Mouse (Mus musculus) myocyte (in vitro differentiated cells): ENCODE results near the gene Hspb1. TPM values are rescaled to one million over a fixed set of nuclear protein-coding genes. Genes with fewer than 3 reads are reported as not detected.

Source experiments
- H3K27me3 ChIP-seq: one replicate; pipeline ENCODE4 v1.6.1; 2011; ENCODE audit not compliant: control insufficient read depth, insufficient read depth, insufficient read length
- H3K36me3 ChIP-seq: one replicate; pipeline ENCODE4 v1.6.1; 2011; ENCODE audit not compliant: control insufficient read depth, insufficient read depth
- H3K4me2 ChIP-seq: one replicate; pipeline ENCODE4 v1.6.1; 2011; ENCODE audit warnings: low read depth, control low read depth
- H3K4me3 ChIP-seq: one replicate; pipeline ENCODE4 v1.5.1; 2011; ENCODE audit warnings: mild to moderate bottlenecking, control low read depth, moderate library complexity
- H3K79me2 ChIP-seq: one replicate; pipeline ENCODE4 v1.6.1; 2011; ENCODE audit not compliant: control insufficient read depth, insufficient read depth
- H3ac ChIP-seq: one replicate; pipeline ENCODE4 v1.6.1; 2011; ENCODE audit not compliant: control insufficient read depth, insufficient read length
- CEBPB ChIP-seq: IDR thresholded peaks from 2 replicates; pipeline ENCODE4 v1.6.1; 2011; ENCODE audit warnings: mild to moderate bottlenecking, moderate library complexity; ENCODE audit not compliant: poor library complexity, insufficient read depth, severe bottlenecking
- E2F4 ChIP-seq: IDR thresholded peaks from one replicate; pipeline ENCODE4 v1.6.1; 2011; ENCODE audit warnings: mild to moderate bottlenecking, control low read depth, moderate library complexity; ENCODE audit not compliant: insufficient read depth
- MAX ChIP-seq: IDR thresholded peaks from one replicate; pipeline ENCODE4 v1.6.1; 2011; ENCODE audit warnings: low read depth, mild to moderate bottlenecking, control low read depth
- MYOD1 ChIP-seq, 3 experiments: IDR thresholded peaks; one replicate each; pipeline ENCODE4 v1.6.1; 2011; ENCODE audit warnings: control low read depth in 2 of 3, low read depth in 2 of 3, mild to moderate bottlenecking in 2 of 3, moderate library complexity in 1 of 3; ENCODE audit not compliant: insufficient read length in 2 of 3, control insufficient read depth in 1 of 3
- MYOG ChIP-seq, 3 experiments: IDR thresholded peaks; one replicate each; pipeline ENCODE4 v1.6.1; 2011; ENCODE audit warnings: control low read depth in 2 of 3, low read depth in 2 of 3, mild to moderate bottlenecking in 2 of 3; ENCODE audit not compliant: insufficient read length in 2 of 3, control insufficient read depth in 1 of 3, insufficient read depth in 1 of 3
- POLR2A ChIP-seq: IDR thresholded peaks from one replicate; pipeline ENCODE4 v1.6.1; 2011; ENCODE audit warnings: low read depth, mild to moderate bottlenecking, control low read depth, moderate library complexity; ENCODE audit not compliant: insufficient read length
- POLR2AphosphoS2 ChIP-seq: IDR thresholded peaks from one replicate; pipeline ENCODE4 v1.6.1; 2011; ENCODE audit warnings: low read depth, control low read depth; ENCODE audit not compliant: insufficient read length
- REST ChIP-seq: IDR thresholded peaks from one replicate; pipeline ENCODE4 v1.6.1; 2011; ENCODE audit warnings: mild to moderate bottlenecking, control low read depth, moderate library complexity; ENCODE audit not compliant: insufficient read depth, insufficient read length
- SRF ChIP-seq: IDR thresholded peaks from one replicate; pipeline ENCODE4 v1.6.1; 2011; ENCODE audit warnings: low read depth; ENCODE audit not compliant: control insufficient read depth, insufficient read length
- TCF12 ChIP-seq: IDR thresholded peaks from one replicate; pipeline ENCODE4 v1.6.1; 2011; ENCODE audit warnings: mild to moderate bottlenecking, control low read depth; ENCODE audit not compliant: poor library complexity, insufficient read depth, severe bottlenecking
- TCF3 ChIP-seq: IDR thresholded peaks from one replicate; pipeline ENCODE4 v1.6.1; 2011; ENCODE audit warnings: low read depth, control low read depth; ENCODE audit not compliant: insufficient read length
- USF1 ChIP-seq: IDR thresholded peaks from one replicate; pipeline ENCODE4 v1.6.1; 2011; ENCODE audit warnings: low read depth, mild to moderate bottlenecking, control low read depth, moderate library complexity
- polyA plus RNA-seq: library from polyadenylated mRNA; unstranded; fragments of >200 nt; fragmentation: generic; extraction: Trizol; gene quantifications from one replicate; pipeline ENCODE4 v1.2.1, GENCODE M21; 2012; ENCODE audit warnings: missing spikeins

The Hspb1 gene
- polyA plus RNA-seq, 1 experiment: 622 TPM

DNA sequence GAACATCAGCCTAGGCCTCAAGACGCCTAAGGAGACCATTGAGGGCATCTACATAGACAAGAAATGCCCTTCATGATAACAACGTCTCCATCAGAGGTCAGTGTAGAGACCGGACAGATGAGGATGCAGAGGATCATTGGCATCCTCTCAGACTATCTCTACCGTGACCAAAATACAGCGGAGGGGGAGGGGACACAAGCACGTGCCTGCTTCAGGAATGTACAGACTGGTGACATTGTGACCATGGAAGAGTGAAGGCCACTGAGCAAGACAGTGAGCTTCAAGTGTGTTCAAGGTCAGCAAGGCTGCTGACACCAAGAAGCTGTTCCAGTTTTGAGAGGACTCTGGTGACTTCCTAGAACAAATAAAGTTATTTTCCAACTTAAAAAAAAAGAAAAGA lies 7.2 kb downstream of the Hspb1 start:
- H3K36me3 ChIP-seq: no peaks in the 10 kb centered on the region
- H3K4me2 ChIP-seq: no peak overlapping the region
- H3K79me2 ChIP-seq: no peaks in the 10 kb centered on the region
- TF ChIP-seq TCF12 (no peak), MYOD1 (IDR thresholded peaks at IDR 0.05; ENCODE audit: control insufficient read depth in 1 of 3, insufficient read length in 2 of 3, low read depth in 2 of 3) (no peak), POLR2AphosphoS2 (no peak), SRF (no peak), MYOG (IDR thresholded peaks at IDR 0.05; ENCODE audit: control insufficient read depth in 1 of 3, insufficient read depth in 1 of 3, insufficient read length in 2 of 3, low read depth in 2 of 3) (no peak), POLR2A (no peak), CEBPB (no peak)
- no peak overlapping the region for H3ac ChIP-seq
- no peaks in the 10 kb centered on the region for H3K27me3 ChIP-seq
- H3K4me3 ChIP-seq: no peak overlapping the region

DNA sequence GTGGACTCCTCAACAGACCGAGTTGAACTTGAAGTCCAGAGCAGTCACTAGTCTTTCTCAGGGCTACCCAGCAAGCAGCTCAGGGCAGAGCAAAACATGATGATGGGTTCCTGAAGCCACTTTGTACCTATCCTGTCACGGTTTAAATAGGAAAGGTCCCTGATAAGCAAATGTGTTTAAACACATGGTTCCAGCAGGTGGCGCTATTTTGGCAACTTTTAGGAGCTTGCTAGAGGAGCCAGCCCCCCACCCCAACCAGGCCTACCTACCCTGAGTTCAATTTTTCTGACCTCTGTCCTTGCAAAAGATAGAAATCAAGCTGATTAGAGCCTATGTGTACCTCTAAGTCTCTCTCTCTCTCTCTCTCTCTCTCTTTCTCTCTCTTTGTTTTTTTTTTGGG lies 10.3 kb downstream of the Hspb1 start:
- Histone ChIP-seq H3ac (no peak overlapping the region), H3K79me2 (no peaks in the 10 kb centered on the region), H3K27me3 (no peaks in the 10 kb centered on the region), H3K4me2 (no peak overlapping the region), H3K4me3 (no peak overlapping the region), H3K36me3 (no peaks in the 10 kb centered on the region)
- TF ChIP-seq REST (no peak), TCF3 (no peak), E2F4 (no peak), MYOG (IDR thresholded peaks at IDR 0.05; ENCODE audit: control insufficient read depth in 1 of 3, insufficient read depth in 1 of 3, insufficient read length in 2 of 3, low read depth in 2 of 3) (no peak), MAX (no peak), POLR2A (no peak), CEBPB (no peak), TCF12 (no peak), SRF (no peak), MYOD1 (IDR thresholded peaks at IDR 0.05; ENCODE audit: control insufficient read depth in 1 of 3, insufficient read length in 2 of 3, low read depth in 2 of 3) (no peak), POLR2AphosphoS2 (no peak), USF1 (no peak)

DNA sequence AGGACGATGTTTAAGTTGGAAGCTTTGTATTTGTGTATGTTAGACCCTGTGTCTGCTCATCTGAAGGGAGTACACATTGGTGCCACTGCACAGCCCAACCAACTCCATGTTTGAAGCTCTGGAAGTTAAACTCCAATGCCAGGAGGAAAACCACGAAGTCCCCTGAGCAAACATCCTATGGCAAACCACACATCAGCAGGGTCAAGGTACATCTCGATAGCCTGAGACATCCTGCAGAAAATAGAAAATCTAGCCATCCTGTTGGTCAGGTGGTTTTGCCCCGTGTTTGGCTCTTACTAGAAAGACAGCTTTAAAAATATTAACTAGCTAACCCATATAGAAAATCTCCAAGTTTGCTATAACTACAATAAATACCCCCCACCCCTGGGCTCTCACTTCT lies 11.3 kb downstream of the Hspb1 start:
- Histone ChIP-seq H3K4me3 (no peak overlapping the region), H3K27me3 (no peaks in the 10 kb centered on the region), H3ac (no peak overlapping the region), H3K4me2 (no peak overlapping the region), H3K36me3 (no peaks in the 10 kb centered on the region), H3K79me2 (no peaks in the 10 kb centered on the region)
- TF ChIP-seq SRF: no peak
- TF ChIP-seq MYOD1 (IDR thresholded peaks at IDR 0.05; ENCODE audit: control insufficient read depth in 1 of 3, insufficient read length in 2 of 3, low read depth in 2 of 3): no peak
- no peak for TF ChIP-seq MYOG (IDR thresholded peaks at IDR 0.05; ENCODE audit: control insufficient read depth in 1 of 3, insufficient read depth in 1 of 3, insufficient read length in 2 of 3, low read depth in 2 of 3)
- TF ChIP-seq POLR2A: no peak

DNA sequence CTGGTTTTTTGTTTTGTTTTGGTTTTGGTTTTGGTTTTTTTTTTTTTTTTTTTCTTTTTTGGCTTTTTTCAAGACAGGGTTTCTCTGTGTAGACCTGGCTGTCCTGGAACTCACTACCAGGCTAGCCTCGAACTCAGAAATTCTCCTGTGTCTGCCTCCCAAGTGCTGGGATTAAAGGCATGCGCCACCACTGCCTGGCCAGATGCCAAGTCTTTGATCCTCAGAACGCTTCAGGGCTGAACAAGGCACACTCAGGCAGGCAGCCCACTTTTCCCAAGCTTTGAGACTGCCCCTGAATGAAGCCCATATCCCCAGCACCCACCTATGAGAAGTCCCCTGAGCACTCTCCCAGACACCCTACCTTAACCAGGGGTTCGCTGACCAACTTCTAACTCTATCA lies 12.1 kb downstream of the Hspb1 start:
- Histone ChIP-seq H3K79me2 (no peaks in the 10 kb centered on the region), H3ac (no peak overlapping the region), H3K27me3 (no peaks in the 10 kb centered on the region), H3K4me3 (no peak overlapping the region), H3K4me2 (no peak overlapping the region), H3K36me3 (no peaks in the 10 kb centered on the region)
- TF ChIP-seq USF1: no peak
- TF ChIP-seq E2F4: no peak
- no peak for TF ChIP-seq POLR2A
- no peak for TF ChIP-seq MAX
- no peak for TF ChIP-seq REST
- no peak for TF ChIP-seq MYOG (IDR thresholded peaks at IDR 0.05; ENCODE audit: control insufficient read depth in 1 of 3, insufficient read depth in 1 of 3, insufficient read length in 2 of 3, low read depth in 2 of 3)
- TF ChIP-seq TCF12: no peak

DNA sequence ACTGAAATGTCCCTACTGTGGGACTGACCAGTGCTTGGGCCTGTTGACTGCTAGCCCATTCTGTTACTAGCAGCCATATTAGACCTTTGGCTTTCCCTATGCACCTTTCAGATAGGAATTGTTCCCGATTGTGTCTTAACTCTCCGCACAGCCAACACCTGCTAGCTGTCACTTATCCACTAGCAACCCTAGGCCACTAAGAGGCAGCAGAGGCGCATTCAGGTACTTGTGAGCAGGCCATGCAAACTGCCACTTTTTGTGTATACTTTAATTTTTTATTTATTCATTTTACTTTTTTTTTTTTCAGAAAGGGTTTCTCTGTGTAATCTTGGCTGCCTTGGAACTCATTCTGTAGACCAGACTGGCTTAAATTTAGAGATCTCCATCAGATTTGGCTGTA lies 13.0 kb downstream of the Hspb1 start:
- TF ChIP-seq POLR2A (no peak), MYOD1 (IDR thresholded peaks at IDR 0.05; ENCODE audit: control insufficient read depth in 1 of 3, insufficient read length in 2 of 3, low read depth in 2 of 3) (peak in 2 of 3 experiments; percentile 52 to 58), E2F4 (no peak), USF1 (no peak), MAX (no peak)
- no peaks in the 10 kb centered on the region for H3K36me3 ChIP-seq
- no peak overlapping the region for H3ac ChIP-seq
- H3K27me3 ChIP-seq: no peaks in the 10 kb centered on the region
- H3K4me2 ChIP-seq: no peak overlapping the region
- H3K79me2 ChIP-seq: no peaks in the 10 kb centered on the region
- H3K4me3 ChIP-seq: no peak overlapping the region
